10 mouse cellular contexts compared by ENCODE assay signal in the genomic region with DNA sequence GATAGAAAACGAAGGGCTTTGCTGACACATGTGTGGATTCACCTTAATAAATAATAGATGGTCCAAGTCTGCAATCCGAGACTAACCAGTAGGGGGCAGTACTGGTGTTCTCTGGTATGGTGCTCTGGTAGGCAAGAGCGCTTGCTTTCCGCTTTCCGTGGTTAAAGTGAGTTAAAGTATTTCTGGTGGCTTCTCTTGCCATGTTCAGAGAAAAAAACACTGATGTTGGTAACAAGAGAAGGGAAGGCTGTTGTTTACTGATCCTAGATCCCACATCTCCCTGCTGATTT.
DNase-seq lines count a peak whose midpoint lies in the region; ATAC-seq lines count a peak whose summit lies in the region.
"Had no signal": no experiment of that assay in that cellular context is flagged by ENCODE, and none has a peak within 500 bp of the region (broad histone marks: within the 10 kb centered on the region; RNA-seq: fewer than 3 reads in every experiment).

No protein-coding gene starts in this region.

- no peak overlapping the region for H3K27ac ChIP-seq in embryonic facial prominence, embryonic 11.5 days (replicated peaks; ENCODE audit: low read depth, low read length)
- no peak overlapping the region for H3K27ac ChIP-seq in embryonic facial prominence, embryonic 10.5 days (replicated peaks)
- H3K27ac ChIP-seq in forebrain, embryonic 10.5 days: no peak overlapping the region
- H3K27ac ChIP-seq: heart, embryonic 15.5 days; liver, embryonic 15.5 days had no signal

- no peak overlapping the region for H3K4me2 ChIP-seq in embryonic facial prominence, embryonic 11.5 days (ENCODE audit: low read depth, low read length)
- H3K4me2 ChIP-seq: heart, embryonic 15.5 days; liver, embryonic 15.5 days had no signal

- no peaks in the 10 kb centered on the region for H3K36me3 ChIP-seq in embryonic facial prominence, embryonic 11.5 days (replicated peaks; ENCODE audit: control insufficient read depth, insufficient read depth, low read depth, low read length)
- no peaks in the 10 kb centered on the region for H3K36me3 ChIP-seq in embryonic facial prominence, embryonic 10.5 days (replicated peaks)
- no peaks in the 10 kb centered on the region for H3K36me3 ChIP-seq in forebrain, embryonic 10.5 days (replicated peaks)
- H3K36me3 ChIP-seq: heart, embryonic 15.5 days; liver, embryonic 15.5 days had no signal

- no peak overlapping the region for H3K9ac ChIP-seq in embryonic facial prominence, embryonic 11.5 days (replicated peaks; ENCODE audit: low read length)
- H3K9ac ChIP-seq: heart, embryonic 15.5 days; liver, embryonic 15.5 days had no signal

- H3K27me3 ChIP-seq in embryonic facial prominence, embryonic 11.5 days (ENCODE audit: control insufficient read depth, insufficient read depth, low read length): no peaks in the 10 kb centered on the region
- no peaks in the 10 kb centered on the region for H3K27me3 ChIP-seq in embryonic facial prominence, embryonic 10.5 days (replicated peaks; ENCODE audit: low read depth, poor library complexity, severe bottlenecking)
- no peaks in the 10 kb centered on the region for H3K27me3 ChIP-seq in forebrain, embryonic 10.5 days (ENCODE audit: poor library complexity, severe bottlenecking)
- H3K27me3 ChIP-seq: heart, embryonic 15.5 days; liver, embryonic 15.5 days had no signal

- no peak for ATAC-seq in embryonic facial prominence, embryonic 11.5 days (replicated peaks; ENCODE audit: insufficient number of reproducible peaks, low FRiP score, low TSS enrichment, low read depth)
- no peak for ATAC-seq in megakaryocyte, adult 5-6 weeks (ENCODE audit: poor library complexity, severe bottlenecking)

- H3K9me3 ChIP-seq in embryonic facial prominence, embryonic 11.5 days (replicated peaks; ENCODE audit: control insufficient read depth, low read length): no peaks in the 10 kb centered on the region
- no peaks in the 10 kb centered on the region for H3K9me3 ChIP-seq in embryonic facial prominence, embryonic 10.5 days
- H3K9me3 ChIP-seq in forebrain, embryonic 10.5 days: no peaks in the 10 kb centered on the region
- H3K9me3 ChIP-seq: heart, embryonic 15.5 days; liver, embryonic 15.5 days had no signal

- peak; percentile 45 for DNase-seq in embryonic facial prominence, embryonic 11.5 days (ENCODE audit: low spot score)
- no peak for DNase-seq in embryonic facial prominence, embryonic 10.5 days (ENCODE audit: low spot score)
- peak; percentile 19 to 27 for DNase-seq in left cerebral cortex, adult 18-20 months (ENCODE audit: low spot score in 2 of 2)
- DNase-seq in left cerebral cortex, adult 8-10 months (ENCODE audit: low spot score in 2 of 2): no peak
- DNase-seq in adrenal gland, adult 2 months: peak; percentile 40
- peak; percentile 41 for DNase-seq in lung, postnatal 10 days
- DNase-seq in forebrain, embryonic 10.5 days (ENCODE audit: extremely low spot score, low spot score): no peak

- no peaks in the 10 kb centered on the region for H3K4me1 ChIP-seq in embryonic facial prominence, embryonic 11.5 days (ENCODE audit: control insufficient read depth, insufficient read depth, low read length)
- H3K4me1 ChIP-seq in embryonic facial prominence, embryonic 10.5 days: no peaks in the 10 kb centered on the region
- no peaks in the 10 kb centered on the region for H3K4me1 ChIP-seq in forebrain, embryonic 10.5 days
- H3K4me1 ChIP-seq: heart, embryonic 15.5 days; liver, embryonic 15.5 days had no signal

- 64% methylated on average over 5 of the region's 5 CpGs for WGBS in embryonic facial prominence, embryonic 11.5 days
- WGBS in embryonic facial prominence, embryonic 10.5 days: 59% methylated on average over 5 of the region's 5 CpGs
- 59% methylated on average over 5 of the region's 5 CpGs for WGBS in forebrain, embryonic 10.5 days

- no peak overlapping the region for H3K4me3 ChIP-seq in embryonic facial prominence, embryonic 11.5 days (ENCODE audit: low read depth, low read length)
- H3K4me3 ChIP-seq in embryonic facial prominence, embryonic 10.5 days: no peak overlapping the region
- no peak overlapping the region for H3K4me3 ChIP-seq in forebrain, embryonic 10.5 days
- H3K4me3 ChIP-seq: heart, embryonic 15.5 days; liver, embryonic 15.5 days had no signal

Comparison
In these comparisons a context has a peak if more than half of its experiments do, and no peak if none do; other contexts are left out.
1. DNase-seq: peak in embryonic facial prominence, embryonic 11.5 days (single experiment), left cerebral cortex, adult 18-20 months (2 of 2), adrenal gland, adult 2 months (single experiment) and lung, postnatal 10 days (single experiment); none in embryonic facial prominence, embryonic 10.5 days (single experiment), left cerebral cortex, adult 8-10 months (0 of 2) and forebrain, embryonic 10.5 days (single experiment).